Mouse (Mus musculus) hindbrain, embryonic 11.5 days (tissue): ENCODE results near the gene Ifi47. TPM values are rescaled to one million over a fixed set of nuclear protein-coding genes. Genes with fewer than 3 reads are reported as not detected.

Experiments
- ATAC-seq: fragments of 200-750 bp; cut with Nextera tagmentation; 2 replicates; pipeline ENCODE4 v1.8.0; 2017; ENCODE audit warnings: mild to moderate bottlenecking, moderate TSS enrichment, moderate library complexity; ENCODE audit not compliant: low FRiP score
- DNase-seq: peaks from one replicate; pipeline ENCODE4 v3.0.0-alpha.2; 2015; ENCODE audit warnings: low spot score
- H3K27ac ChIP-seq: fragments of 300-500 bp; sonication (generic); 2 replicates; pipeline ENCODE4 v1.5.1; 2014; ENCODE audit warnings: mild to moderate bottlenecking, low read depth, low read length
- H3K27me3 ChIP-seq: fragments of 300-500 bp; sonication (generic); 2 replicates; pipeline ENCODE4 v1.6.1; 2014; ENCODE audit warnings: mild to moderate bottlenecking, low read length, moderate library complexity, mixed read lengths; ENCODE audit not compliant: control insufficient read depth, insufficient read depth
- H3K36me3 ChIP-seq: fragments of 300-500 bp; sonication (generic); 2 replicates; pipeline ENCODE4 v1.6.1; 2014; ENCODE audit warnings: mild to moderate bottlenecking, low read length, moderate library complexity, mixed read lengths; ENCODE audit not compliant: control insufficient read depth, insufficient read depth
- H3K4me1 ChIP-seq: fragments of 300-500 bp; sonication (generic); replicated peaks from 2 replicates; pipeline ENCODE4 v1.6.1; 2014; ENCODE audit warnings: low read length, mixed read lengths; ENCODE audit not compliant: control insufficient read depth, insufficient read depth
- H3K4me2 ChIP-seq: fragments of 300-500 bp; sonication (generic); replicated peaks from 2 replicates; pipeline ENCODE4 v1.6.1; 2014; ENCODE audit warnings: mild to moderate bottlenecking, low read depth, low read length
- H3K4me3 ChIP-seq: fragments of 300-500 bp; sonication (generic); 2 replicates; pipeline ENCODE4 v1.5.1; 2014; ENCODE audit warnings: low read depth, low read length
- H3K9ac ChIP-seq: fragments of 300-500 bp; sonication (generic); 2 replicates; pipeline ENCODE4 v1.6.1; 2014; ENCODE audit warnings: low read depth, low read length
- H3K9me3 ChIP-seq: fragments of 300-500 bp; sonication (generic); 2 replicates; pipeline ENCODE4 v1.6.1; 2016; ENCODE audit warnings: low read length; ENCODE audit not compliant: control insufficient read depth
- WGBS: fragments of 180-500 bp; shearing (Covaris S2); extraction: QIAGEN DNeasy Blood & Tissue Kit; methylation state at CpG from one replicate; pipeline ENCODE4 v1.1.7; 2014; 5-methylcytosine and 5-hydroxymethylcytosine counted together
- polyA plus RNA-seq: library from polyadenylated mRNA; unstranded; fragments of >200 nt; fragmentation: Nextera tagmentation; extraction: Ambion mirVana; gene quantifications from 2 replicates; pipeline ENCODE4 v1.2.1, GENCODE M21; 2014

Gene Ifi47
- polyA plus RNA-seq, 1 experiment from 2014 or later: 0.20 TPM

GRCm38 (mm10) chr11:49086858-49087361, 10.5 kb downstream of the Ifi47 start:
- ATAC-seq: no peak
- no peak overlapping the region for H3K4me3 ChIP-seq

GRCm38 (mm10) chr11:49087830-49088616, 11.6 kb downstream of the Ifi47 start:
- Histone ChIP-seq H3K4me1 (no peaks in the 10 kb centered on the region), H3K9ac (no peak overlapping the region), H3K4me2 (no peak overlapping the region), H3K27ac (no peak overlapping the region), H3K27me3 (no peaks in the 10 kb centered on the region), H3K4me3 (no peak overlapping the region), H3K36me3 (no peaks in the 10 kb centered on the region), H3K9me3 (no peaks in the 10 kb centered on the region)
- peak; percentile 9 for DNase-seq
- 46% methylated on average over 22 of the region's 22 CpGs for WGBS
- ATAC-seq: 0 out of 2 replicates have a peak, but pooled peaks have one; percentile 38

More at GRCm38 (mm10) chr11:49086858-49087361, 10.5 kb downstream of the Ifi47 start:
- WGBS: 83% methylated on average over 6 of the region's 6 CpGs
- Histone ChIP-seq H3K9me3 (no peaks in the 10 kb centered on the region), H3K4me1 (no peaks in the 10 kb centered on the region), H3K4me2 (no peak overlapping the region), H3K9ac (no peak overlapping the region), H3K27ac (no peak overlapping the region), H3K27me3 (no peaks in the 10 kb centered on the region), H3K36me3 (no peaks in the 10 kb centered on the region)
- DNase-seq: no peak

GRCm38 (mm10) chr11:49088990-49089652, 12.7 kb downstream of the Ifi47 start:
- Histone ChIP-seq H3K9me3 (no peaks in the 10 kb centered on the region), H3K27ac (no peak overlapping the region), H3K4me3 (no peak overlapping the region), H3K36me3 (no peaks in the 10 kb centered on the region), H3K27me3 (no peaks in the 10 kb centered on the region), H3K9ac (no peak overlapping the region), H3K4me2 (no peak overlapping the region), H3K4me1 (no peaks in the 10 kb centered on the region)
- ATAC-seq: no peak
- WGBS: 87% methylated on average over 5 of the region's 5 CpGs
- no peak for DNase-seq

- Histone ChIP-seq H3K36me3 (no peaks in the 10 kb centered on the region), H3K4me1 (no peaks in the 10 kb centered on the region), H3K4me2 (no peak overlapping the region), H3K27me3 (no peaks in the 10 kb centered on the region), H3K4me3 (no peak overlapping the region), H3K9ac (no peak overlapping the region), H3K27ac (no peak overlapping the region), H3K9me3 (no peaks in the 10 kb centered on the region)
- no peak for ATAC-seq
- DNase-seq: no peak
- 83% methylated on average over 3 of the region's 3 CpGs for WGBS
Measured at GRCm38 (mm10) chr11:49089735-49090507, 13.5 kb downstream of the Ifi47 start.

GRCm38 (mm10) chr11:49090551-49090950, 14.2 kb downstream of the Ifi47 start:
- no peak overlapping the region for H3K4me3 ChIP-seq
- no peaks in the 10 kb centered on the region for H3K36me3 ChIP-seq
- 96% methylated on average over 5 of the region's 5 CpGs for WGBS

GRCm38 (mm10) chr11:49091171-49091570, 14.8 kb downstream of the Ifi47 start:
- DNase-seq: no peak
- Histone ChIP-seq H3K36me3 (no peaks in the 10 kb centered on the region), H3K4me2 (no peak overlapping the region), H3K9ac (no peak overlapping the region), H3K27me3 (no peaks in the 10 kb centered on the region), H3K4me3 (no peak overlapping the region), H3K27ac (no peak overlapping the region), H3K4me1 (no peaks in the 10 kb centered on the region), H3K9me3 (no peaks in the 10 kb centered on the region)
- ATAC-seq: no peak
- 87% methylated on average over 4 of the region's 4 CpGs for WGBS

More at GRCm38 (mm10) chr11:49090551-49090950, 14.2 kb downstream of the Ifi47 start:
- Histone ChIP-seq H3K27ac (no peak overlapping the region), H3K9ac (no peak overlapping the region), H3K4me2 (no peak overlapping the region), H3K9me3 (no peaks in the 10 kb centered on the region), H3K4me1 (no peaks in the 10 kb centered on the region), H3K27me3 (no peaks in the 10 kb centered on the region)
- DNase-seq (no peak), ATAC-seq (no peak)

- ATAC-seq (no peak), DNase-seq (no peak)
- Histone ChIP-seq H3K36me3 (no peaks in the 10 kb centered on the region), H3K27me3 (no peaks in the 10 kb centered on the region), H3K4me2 (no peak overlapping the region), H3K9ac (no peak overlapping the region), H3K9me3 (no peaks in the 10 kb centered on the region), H3K4me3 (no peak overlapping the region), H3K4me1 (no peaks in the 10 kb centered on the region), H3K27ac (no peak overlapping the region)
- WGBS: 88% methylated on average over 1 of the region's 1 CpGs
Measured at GRCm38 (mm10) chr11:49092053-49092586, 15.7 kb downstream of the Ifi47 start.

GRCm38 (mm10) chr11:49092786-49093185, 16.4 kb downstream of the Ifi47 start:
- Histone ChIP-seq H3K4me2 (no peak overlapping the region), H3K36me3 (no peaks in the 10 kb centered on the region), H3K27me3 (no peaks in the 10 kb centered on the region), H3K27ac (no peak overlapping the region), H3K4me1 (no peaks in the 10 kb centered on the region), H3K9me3 (no peaks in the 10 kb centered on the region), H3K4me3 (no peak overlapping the region), H3K9ac (no peak overlapping the region)
- 85% methylated on average over 2 of the region's 2 CpGs for WGBS
- DNase-seq: no peak
- ATAC-seq: no peak
